Mouse (Mus musculus) spleen, postnatal 4 days (tissue): ENCODE measurements around the gene Polr3b.

Experiments
- DNase-seq, 2 experiments: peaks; one replicate each; pipeline ENCODE4 v3.0.0; 2022; ENCODE audit warnings: low spot score in 2 of 2

The Polr3b gene

DNA sequence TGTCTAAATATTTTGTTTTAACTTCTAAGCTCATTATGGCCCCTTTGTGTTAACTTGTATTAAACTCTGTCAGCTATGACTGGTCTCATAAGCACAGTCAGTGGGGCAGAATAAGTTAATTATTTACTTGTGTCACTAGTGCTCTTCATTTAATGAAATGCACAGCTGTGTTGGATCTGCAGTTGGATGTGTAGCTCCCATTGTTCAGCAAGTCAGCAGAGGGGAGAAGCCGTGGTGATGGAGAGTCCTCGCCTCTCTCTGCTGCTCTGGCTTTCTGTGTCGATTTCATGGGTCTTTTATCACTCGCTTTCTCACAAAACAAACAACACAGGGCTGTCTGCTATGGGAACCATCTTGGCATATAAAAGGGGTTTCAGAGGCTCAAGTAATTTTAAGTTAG lies 88.7 kb downstream of the Polr3b start:
- no peak for DNase-seq

DNA sequence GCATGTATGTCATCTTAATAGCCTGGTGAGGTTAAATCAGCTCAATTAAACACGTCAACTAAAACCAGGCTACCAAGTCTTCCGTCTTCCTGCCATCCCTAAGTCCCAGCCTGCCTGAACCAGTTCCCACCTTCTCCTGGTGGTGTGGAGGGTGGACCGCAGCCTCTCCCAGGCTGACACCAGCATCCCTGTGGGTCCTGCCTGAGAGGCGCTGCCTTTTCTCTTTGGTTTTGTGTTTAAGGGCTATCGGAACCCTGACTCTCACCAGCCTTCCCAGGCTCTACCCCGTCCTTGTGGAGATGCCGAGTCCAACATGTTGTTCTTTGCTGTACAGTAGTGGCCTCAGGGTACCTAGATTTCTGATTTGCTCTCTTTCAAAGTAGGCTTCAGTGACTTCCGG lies 89.4 kb downstream of the Polr3b start:
- DNase-seq = no peak

DNA sequence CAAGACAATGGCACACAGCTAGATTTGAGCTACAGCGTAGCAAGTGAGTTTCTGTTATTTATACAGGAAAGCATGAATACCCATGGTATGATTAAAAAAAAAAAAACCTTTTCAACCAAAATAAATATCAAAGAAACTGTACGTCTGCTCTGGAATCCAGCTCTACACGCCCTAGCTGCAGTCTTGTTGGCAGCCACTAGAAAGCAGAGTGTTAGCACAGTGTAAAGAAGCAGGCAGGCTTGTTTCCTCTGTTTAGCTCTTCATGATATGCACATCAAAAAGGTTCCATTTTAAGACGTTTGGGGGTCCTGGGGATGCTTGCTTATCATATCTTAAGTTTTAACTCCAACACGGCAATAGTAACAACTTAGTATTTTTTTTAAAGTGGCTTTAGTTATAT lies 89.8 kb downstream of the Polr3b start:
- no peak for DNase-seq

DNA sequence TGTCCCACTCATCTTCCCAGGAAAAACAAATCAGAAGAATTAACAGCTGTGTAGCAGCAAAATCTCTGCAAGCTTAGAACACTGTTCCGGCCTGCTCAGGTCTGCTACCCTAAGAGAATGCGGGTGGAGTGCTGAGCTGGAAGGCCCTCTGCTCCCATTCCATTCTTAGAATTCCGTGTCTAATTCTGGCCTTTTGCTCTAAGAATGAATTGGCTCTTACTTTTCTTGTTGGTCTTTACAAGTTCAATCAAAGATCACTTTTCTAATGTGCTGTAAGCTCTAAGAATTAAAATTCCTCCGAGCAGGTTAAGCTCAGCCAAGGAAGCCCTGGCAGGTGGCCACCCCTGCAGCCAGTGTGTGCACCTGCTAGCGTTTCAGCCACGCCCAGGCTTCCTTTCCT lies 90.4 kb downstream of the Polr3b start:
- DNase-seq = no peak

DNA sequence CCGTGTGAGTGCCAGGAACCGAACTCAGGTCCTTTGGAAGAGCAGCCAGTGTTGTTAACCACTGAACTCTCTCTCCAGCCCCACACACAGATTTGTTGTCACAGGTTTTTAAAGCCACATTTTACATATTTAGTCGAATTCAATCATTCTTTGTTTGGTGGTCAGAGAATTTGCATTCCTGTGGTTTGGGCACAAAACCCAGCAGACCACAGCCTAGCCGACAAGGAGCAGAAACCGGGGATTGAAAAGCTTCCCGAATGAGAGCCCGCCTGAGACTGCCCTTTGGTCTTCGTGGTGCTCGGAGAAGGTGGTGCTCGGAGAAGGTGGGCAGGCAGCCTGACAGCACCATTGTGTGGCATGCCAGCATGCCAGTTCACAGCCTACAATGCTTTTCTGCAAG lies 91.0 kb downstream of the Polr3b start:
- no peak for DNase-seq

DNA sequence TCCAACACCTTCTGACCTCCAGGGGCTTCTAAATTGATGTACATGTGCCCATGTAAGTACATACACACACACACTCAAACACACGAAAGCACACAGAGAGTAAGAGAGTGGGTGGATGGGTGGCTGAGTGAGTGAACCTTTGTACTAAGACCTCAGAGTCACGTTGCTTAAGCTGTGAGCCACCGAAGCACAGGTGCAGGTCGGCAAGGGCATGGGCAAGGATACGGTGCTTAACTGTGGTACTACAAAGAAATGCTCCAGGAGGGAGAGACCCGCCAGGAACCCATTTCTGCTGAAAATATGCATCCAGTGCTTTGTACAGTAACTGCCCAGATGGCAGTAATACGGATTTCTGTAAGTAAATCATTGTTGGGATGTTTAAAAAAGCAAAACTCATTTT lies 93.5 kb downstream of the Polr3b start:
- DNase-seq = no peak

DNA sequence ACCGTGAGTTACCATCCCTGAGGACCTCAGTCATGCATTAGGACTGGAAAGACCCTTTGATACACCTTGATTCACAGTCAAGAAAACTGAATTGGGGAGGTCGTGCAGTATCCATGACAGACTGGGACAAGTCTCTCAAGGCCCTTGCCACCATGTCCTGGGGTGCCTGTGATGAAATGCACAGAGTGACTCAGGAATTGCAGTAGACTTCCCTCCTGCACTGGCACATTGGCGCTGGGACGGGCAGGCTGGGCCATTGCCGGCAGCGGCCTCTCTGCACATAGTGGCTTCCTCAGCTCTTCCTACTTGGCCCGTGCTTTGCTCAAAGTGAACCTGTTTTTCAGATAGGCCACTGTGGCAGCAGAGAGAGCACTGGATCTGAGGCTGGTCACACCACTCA lies 94.5 kb downstream of the Polr3b start:
- DNase-seq = no peak

DNA sequence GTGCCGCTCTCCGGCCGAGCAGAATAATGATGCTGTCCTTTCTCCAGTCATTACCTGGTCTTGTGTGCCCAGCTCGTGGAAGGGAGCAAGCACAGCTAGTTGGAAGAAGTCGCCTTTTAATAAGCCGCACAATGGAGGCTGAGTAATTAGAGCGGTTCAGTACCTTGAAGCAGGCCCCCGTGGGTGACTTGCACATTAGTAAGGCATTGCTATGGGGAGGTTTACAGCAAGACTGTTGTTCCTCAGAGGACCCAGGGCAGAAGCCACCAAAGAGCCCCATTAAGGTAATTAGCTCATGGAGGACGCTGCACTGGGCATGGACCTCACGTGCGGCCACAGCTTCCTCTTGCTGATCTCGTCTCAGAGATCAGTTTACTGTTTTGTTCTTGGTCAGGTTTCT lies 100.6 kb downstream of the Polr3b start:
- DNase-seq = no peak

DNA sequence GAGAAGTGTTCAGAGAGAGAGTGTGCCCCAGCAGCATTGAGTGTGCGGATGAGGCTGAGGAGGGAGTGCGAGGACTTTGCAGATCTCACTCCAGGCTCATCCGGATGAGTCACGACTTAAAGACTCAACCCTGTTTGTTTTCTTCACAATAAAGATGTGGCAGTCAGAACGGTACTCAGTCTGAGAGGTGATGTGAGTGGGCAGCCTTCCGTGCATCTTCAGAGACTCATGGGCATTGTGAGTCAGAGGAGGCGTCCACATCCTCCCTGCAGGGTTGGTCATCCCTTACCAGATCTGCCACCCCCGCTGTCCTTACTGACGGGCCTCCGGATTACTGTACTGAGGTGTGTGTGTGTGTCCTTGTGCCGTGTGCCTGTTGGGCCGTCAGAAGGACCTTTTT lies 104.9 kb downstream of the Polr3b start:
- DNase-seq = no peak

DNA sequence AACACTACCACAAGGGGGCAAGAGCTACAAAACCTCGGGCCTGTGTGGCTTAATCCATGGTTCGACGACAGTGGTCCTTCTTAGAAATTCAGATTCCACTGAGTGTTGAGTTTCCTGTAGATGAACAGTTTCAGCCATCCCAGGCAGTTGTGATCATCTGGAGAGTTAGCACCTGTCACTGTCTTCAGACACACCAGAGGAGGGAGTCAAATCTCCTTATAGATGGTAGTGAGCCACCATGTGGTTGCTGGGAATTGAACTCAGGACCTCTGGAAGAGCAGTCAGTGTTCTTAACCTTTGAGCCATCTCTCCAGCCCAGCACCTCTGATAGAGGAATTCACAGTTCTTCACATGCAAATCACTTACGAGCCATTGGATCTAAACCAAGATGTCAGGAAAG lies 105.7 kb downstream of the Polr3b start:
- DNase-seq = no peak

DNA sequence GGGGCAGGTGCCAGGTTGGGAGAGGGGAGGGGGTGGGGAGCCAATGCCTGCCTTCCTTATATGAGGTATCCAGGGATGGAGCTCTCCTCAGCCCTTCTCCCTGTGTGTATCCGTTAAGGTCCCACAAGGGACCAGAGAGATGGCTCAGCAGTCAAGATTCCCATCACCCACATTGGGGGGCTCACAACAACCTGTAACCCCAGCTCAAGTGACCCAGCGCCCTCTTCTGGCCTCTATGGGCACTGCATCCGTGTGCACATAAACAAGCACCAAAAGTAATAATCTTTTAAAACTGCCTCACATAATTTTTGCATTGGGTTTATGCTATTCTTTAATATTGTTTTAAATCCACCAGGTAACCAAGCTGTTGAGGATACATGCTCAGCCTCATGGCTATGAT lies 108.0 kb downstream of the Polr3b start:
- no peak for DNase-seq

DNA sequence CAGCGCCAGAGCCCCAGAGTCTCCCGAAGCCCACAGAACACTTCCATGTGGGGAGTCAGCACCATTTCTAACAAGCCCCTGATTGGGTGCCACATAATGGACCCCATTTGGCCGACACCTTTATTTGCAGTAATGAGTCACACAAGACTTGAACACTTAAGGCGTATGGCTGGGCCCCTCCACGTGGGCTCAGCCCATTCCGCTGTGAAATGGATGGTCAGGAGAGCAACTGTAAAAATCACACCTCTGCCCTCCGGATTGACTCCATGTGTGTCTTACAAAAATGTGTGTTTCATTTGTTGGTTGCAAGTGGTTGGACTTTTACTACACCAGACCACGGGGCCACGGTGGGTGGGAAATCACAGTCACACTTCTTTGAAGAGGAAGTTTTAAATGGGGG lies 108.9 kb downstream of the Polr3b start:
- DNase-seq = no peak

DNA sequence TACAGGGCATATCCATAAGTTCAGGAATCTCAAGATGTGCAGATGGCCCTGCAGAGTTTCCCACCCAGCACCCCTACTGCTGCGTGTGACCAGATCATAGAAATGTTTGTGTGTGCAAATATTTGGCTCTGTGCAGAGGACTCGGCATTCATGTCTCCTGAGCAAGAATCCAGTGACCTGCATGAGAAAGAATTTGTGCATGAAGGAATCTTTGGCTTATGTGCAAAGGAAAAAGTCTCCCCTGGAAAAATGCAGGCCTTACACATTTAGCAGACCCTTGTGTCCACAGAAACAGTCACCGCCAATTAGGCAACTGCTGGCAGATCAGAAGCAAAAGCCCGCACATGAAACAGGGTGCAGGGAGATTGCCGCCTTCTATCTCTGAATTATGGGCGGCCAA lies 111.4 kb downstream of the Polr3b start:
- DNase-seq = no peak

DNA sequence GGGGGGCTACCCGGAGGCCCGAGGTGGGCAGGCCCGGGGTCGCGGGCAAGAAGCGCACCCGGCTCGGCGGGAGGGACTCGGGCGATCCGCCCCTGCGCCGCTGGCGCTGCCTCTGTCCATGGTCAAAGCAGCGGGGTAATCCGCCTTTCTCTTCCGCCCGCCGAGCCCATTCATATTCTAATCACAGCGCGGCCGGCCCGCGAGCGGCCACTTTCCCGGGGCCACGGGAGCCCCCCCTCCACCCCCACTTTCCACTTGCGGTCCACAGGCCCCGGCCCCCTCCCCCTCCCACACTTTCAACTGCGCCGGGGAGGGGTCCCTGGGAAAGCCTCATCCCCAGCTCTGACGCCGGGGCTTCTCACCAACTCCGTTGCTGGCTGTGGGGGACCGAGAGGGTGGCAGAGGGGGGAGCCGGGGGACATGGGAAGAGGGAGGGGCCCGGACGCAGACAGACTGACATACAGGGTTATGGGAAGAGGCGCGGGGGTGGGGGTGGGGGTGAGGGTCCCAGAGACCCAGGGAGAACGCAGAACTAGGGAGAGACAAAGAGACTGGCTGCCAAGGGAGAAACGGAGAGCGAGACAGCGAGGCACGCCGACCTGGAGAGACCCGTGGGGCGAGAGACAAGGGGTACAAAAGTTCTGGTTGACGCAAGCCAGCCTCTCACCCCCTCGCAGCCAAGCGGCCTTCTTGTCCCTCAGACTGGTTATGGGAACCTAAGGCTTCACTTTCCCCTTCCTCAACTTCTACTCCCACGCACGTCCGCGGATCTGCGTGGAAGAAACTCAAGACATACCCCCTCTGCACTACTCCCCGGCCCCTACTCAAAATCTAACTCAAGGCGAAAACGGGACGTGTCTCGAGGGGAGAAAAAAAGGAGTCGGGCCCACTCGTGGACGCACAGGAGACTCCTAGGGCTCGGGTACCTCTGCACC lies 133.0 kb downstream of the Polr3b start:
- peak in 1 of 2 experiments; percentile 64 for DNase-seq

DNA sequence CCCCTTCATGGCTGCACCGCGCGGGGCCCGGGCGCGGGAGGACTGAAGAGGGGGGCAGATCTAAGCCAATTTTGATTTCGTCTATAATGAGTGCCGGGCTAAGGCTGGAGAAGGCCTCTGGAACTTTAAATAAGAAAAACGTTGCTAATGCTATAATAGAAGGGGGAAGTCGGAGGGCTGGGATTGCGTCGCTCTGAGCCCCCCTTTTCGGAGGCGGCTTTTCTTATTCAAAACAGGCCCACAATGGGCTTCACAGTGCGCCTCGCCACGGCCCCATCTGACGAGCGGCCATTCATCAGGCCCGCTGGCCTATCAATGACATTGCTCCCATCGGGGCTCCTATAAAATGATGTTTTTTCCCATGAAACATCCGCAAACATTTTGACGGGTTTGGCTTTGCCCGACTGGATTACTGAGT lies 133.7 kb downstream of the Polr3b start, which contains the start of gene Rfx4:
Gene Rfx4 (plus strand): TSS at position 277 of the 418 bp plus-strand sequence.
- DNase-seq = peak in 1 of 2 experiments; percentile 55

DNA sequence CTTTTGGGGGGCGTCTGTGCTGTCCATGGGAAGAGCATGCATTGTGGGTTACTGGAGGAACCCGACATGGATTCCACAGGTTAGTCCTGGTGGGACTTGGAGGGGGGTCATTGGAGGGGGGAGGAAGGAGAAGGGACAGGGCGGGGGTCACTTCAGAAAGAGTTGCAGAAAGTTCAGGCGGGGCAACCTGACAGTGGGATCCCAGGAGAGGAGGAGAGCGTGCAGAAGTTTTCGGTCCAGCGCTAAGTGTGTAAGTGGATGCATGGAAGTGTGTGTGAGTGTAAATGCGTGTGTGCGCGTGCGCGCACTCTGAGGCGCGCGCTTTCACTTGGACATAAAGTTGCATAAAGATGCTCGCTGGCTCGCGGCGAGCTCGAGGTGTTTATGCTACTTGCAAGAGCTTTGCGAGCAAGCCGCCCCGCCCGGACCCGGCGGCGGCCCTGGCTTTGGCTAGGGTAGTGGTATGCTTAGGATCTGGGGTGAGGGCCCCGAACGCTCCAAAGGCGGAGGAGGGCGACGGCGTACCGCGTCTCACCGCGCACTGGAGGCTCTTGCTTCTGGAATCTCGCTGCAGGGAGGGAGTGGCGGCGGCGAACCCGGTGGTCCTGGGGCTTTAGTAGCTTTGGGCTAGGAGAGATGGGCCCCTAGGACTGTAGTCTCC lies 134.5 kb downstream of the Polr3b start:
- peak in 1 of 2 experiments; percentile 52 for DNase-seq

DNA sequence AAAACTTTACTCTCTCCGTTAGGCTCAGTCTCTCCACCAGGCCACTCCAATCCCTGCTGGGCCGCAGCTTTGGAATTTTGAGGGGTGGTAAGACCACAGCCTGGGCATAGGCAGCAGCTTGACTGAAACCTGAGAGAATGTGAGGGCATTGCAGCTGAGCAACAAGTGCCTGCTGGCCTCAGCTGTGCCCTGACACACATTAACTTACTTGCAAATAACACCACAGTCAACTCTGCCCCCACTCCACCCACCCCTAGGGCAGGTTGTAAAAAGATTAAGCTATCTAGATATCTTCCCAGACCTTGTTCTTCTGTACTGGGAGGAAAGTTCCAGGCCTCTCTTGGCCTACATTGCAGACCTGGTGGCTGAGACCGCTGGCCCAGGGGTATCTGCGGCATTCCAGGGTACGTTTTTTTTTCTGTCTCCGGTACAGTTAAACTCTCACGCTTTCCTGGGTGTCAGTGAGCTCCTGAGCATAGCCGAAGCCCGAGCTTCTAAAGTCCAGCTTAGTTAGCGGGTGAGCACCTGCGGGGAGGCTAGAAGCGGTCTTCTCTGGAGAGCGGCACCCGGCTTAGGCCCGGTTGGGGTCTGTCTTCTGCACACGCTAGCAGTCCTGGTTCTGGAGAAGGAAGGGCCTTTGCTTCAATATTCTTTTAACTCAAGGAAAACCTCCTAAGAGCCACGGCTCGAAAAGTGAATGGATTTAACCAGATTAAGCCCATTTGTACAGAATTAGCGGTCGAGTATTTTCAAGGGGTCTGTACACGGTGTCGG lies 135.5 kb downstream of the Polr3b start:
- no peak for DNase-seq

DNA sequence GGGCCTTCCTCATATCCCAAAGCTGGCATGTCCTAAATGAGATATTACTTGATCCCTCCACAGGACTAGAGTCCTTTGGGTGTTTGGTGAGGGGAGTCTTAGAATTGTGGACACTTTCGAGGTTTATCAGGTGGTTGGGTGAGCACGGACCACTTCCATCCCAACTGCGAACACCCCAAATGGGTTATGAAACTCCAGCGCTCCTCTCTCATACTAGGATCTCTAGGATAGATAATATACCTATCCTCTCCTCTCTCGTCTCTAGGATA lies 136.0 kb downstream of the Polr3b start:
- no peak for DNase-seq

DNA sequence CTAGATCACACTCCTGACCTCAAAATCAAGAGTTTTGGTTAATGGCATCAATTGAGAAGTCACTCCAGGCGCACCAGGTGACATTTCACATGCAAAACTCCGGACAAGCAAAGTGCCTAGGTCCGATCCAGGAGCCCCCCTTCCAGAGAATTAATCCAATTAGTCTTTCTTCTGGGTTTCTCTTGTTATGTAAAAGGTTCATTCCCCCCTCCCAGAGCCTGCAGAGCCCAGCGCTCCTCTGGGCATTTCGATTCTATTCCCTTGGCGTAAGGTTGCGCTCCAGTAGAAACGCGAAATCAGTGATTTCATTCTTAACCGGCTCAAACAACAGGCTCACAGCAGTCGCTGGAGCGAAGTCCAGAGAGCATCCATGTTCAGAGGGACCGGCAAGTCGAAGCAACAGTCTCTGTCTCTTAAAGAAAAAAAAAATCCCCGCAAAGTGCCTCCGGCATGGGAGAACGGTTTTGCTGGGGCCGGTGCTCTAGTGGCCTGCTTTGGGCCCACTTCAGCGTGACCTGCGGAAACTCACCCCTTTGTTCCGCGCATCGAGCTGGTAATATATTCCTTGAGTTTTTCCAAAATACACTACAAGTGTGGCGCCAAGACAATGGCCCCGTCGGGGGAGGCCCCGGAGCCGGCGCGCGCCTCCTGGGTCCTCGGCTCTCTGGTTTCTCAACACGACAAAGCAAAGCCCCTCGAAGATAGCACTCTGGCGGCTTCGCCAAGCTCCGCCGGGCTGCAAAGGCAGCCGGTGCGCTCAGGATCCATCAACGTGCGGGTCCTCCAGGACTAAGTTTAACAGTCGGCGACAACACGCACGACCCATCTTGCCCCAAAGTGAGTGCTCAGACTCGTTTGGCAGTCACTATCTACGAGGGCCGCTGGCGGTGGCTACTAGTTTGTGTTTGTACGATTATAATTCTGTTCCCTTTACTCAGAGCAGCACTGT lies 136.7 kb downstream of the Polr3b start:
- DNase-seq = no peak

DNA sequence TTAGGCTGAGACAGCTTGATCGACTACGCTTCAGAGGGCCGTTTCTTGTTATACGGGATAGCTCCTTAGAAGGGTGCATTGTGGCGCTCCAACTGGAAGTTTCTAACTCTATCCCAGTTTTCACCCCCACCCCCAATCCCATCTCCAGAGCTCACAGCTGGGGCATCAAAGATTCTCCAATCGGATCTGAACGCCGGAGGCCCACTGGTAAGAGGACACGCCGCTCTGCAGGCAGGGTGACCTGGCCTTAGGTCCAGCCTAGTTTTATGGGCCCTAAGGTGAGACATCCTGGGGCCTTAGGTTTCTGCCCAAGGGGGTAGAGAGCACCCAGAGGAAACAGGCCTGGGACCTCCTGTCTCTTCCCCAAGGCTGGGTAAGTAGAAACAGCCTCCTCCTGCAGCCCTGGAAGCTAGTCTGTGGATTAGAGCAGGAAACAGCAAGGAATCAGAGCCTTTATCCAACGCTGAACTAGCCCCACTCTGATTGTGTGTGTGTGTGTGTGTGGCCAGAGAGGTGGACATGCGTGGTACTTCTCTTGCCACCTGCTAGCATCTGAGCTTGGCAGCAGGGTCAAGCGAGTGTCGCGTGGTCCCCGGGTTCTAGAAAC lies 137.5 kb downstream of the Polr3b start:
- DNase-seq = no peak
